Mouse (Mus musculus) kidney, adult 2 months (tissue): ENCODE results near the gene Slc22a14. TPM values are rescaled to one million over a fixed set of nuclear protein-coding genes. Genes with fewer than 3 reads are reported as not detected.
"Not testable (repeated sequence)": the region's sequence is repeated elsewhere in the genome, so short reads cannot be mapped to it uniquely, and the experiment has no call there.

Experiments
- DNase-seq: peaks from one replicate; pipeline ENCODE4 v3.0.0; 2021
- H3K27ac ChIP-seq: fragments of 200-500 bp; 2 replicates; pipeline ENCODE4 v1.5.1; 2012; ENCODE audit warnings: low read depth, low read length, control low read depth, inconsistent platforms; ENCODE audit not compliant: insufficient read depth
- H3K27me3 ChIP-seq: fragments of 200-500 bp; replicated peaks from 2 replicates; pipeline ENCODE4 v1.6.1; 2012; ENCODE audit warnings: mild to moderate bottlenecking, moderate library complexity, low read length, inconsistent platforms; ENCODE audit not compliant: control insufficient read depth, insufficient read depth
- H3K36me3 ChIP-seq: fragments of 200-500 bp; 2 replicates; pipeline ENCODE4 v1.6.1; 2012; ENCODE audit warnings: mild to moderate bottlenecking, moderate library complexity, low read length, inconsistent platforms; ENCODE audit not compliant: control insufficient read depth, insufficient read depth
- H3K4me1 ChIP-seq: fragments of 200-500 bp; 2 replicates; pipeline ENCODE4 v1.6.1; 2011; ENCODE audit warnings: low read length; ENCODE audit not compliant: control insufficient read depth, insufficient read depth
- H3K4me3 ChIP-seq: fragments of 200-500 bp; 2 replicates; pipeline ENCODE4 v1.5.1; 2011; ENCODE audit warnings: mild to moderate bottlenecking, low read depth, low read length, control low read depth; ENCODE audit not compliant: insufficient read depth
- CTCF ChIP-seq: fragments of 200-500 bp; conservative IDR thresholded peaks from 2 replicates; pipeline ENCODE4 v1.5.1; 2011; ENCODE audit warnings: low read depth, mild to moderate bottlenecking, control low read depth, low read length, moderate library complexity, mixed read lengths; ENCODE audit not compliant: insufficient read depth, insufficient read length
- POLR2A ChIP-seq: fragments of 200-500 bp; IDR thresholded peaks from one replicate; pipeline ENCODE4 v1.6.1; 2011; ENCODE audit warnings: low read depth, low read length, control low read depth
- WGBS: fragments of 180-500 bp; shearing (Covaris S2); methylation state at CpG from one replicate; pipeline ENCODE4 v1.1.7; 2018; 5-methylcytosine and 5-hydroxymethylcytosine counted together
- polyA plus RNA-seq: library from polyadenylated mRNA; depleted of rRNA; stranded (reverse); fragments of >200 nt; gene quantifications from 2 replicates; pipeline ENCODE4 v1.2.3, GENCODE M21; 2012

Gene Slc22a14
- polyA plus RNA-seq, 1 experiment, result 1.7 TPM

DNA sequence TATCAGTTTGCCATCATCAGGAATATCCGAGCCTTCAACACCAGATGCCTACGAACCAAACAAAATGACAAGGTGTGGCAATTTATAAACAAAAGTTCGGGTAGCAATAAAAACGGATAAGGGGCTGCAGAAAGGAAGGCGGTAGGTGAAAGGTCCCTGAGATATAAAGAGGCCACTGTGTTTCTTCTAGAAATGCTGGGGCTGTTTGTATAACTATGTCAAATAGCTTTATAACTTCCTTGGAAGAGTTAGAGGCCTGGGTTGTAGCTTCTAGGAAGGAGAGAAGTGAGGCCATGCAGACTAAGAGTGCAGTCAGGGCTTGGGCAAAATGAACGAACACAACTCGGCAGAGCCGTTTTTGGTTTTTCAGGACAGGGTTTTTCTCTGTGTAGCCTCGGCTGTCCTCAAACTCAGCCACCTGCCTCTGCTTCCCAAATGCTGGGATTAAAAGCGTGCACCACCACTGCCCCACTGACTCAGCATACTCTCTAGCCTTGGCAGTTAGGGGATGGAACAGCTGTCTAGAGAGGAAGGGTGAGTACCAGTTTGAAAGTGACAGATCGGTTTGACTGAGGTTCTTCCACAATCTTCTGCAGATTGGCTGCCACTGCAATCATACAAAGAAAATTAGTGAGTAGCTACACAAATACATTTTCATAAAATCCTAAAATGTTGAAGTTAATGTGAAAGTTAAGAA, 124.0 kb downstream of the Slc22a14 start:
- TF ChIP-seq POLR2A (no peak), CTCF (no peak)
- no peak for DNase-seq
- Histone ChIP-seq H3K4me3 (no peak overlapping the region), H3K27me3 (no peaks in the 10 kb centered on the region), H3K36me3 (peaks cover 6% of the 10 kb centered on the region; the same call in 1 of the 2 replicates), H3K4me1 (peaks cover 18% of the 10 kb centered on the region), H3K27ac (no peak overlapping the region)
- WGBS, result 77% methylated on average over 11 of the region's 11 CpGs

DNA sequence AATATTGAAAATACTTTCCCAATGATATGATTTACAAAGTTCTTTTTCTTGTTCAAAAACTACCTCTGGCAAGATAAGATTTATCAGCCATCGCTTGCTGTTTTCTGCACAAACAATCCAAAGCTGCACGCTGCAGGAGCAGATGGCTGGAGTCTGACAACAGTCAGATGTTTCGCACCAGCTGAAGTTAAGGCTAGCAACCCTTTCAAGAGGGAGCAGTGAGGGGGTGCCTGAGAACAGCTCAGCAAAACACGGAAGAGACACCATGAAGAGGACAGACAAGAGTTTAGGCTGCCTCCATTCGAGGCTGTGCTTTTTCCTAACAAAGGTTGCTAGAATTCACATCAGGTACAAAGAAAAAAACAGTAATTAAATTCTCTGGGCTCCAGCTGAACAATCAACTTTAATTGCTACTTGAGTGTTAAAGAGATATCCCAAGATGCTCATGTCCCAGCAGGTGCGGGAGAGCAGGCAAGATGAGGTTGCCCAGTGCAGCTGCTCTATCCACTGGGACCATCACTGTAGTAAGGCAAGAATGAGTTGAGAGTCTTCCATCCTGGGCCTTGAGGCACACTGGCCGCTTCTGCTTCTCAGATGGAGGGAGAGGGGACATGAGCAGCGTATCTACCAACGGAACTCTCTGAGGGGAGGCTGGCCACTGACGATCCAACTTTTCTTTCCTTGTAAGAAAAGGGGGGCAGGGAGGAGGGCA, 124.9 kb downstream of the Slc22a14 start:
- TF ChIP-seq CTCF, result no peak
- TF ChIP-seq POLR2A, result no peak
- Histone ChIP-seq H3K27me3 (no peaks in the 10 kb centered on the region), H3K36me3 (peaks cover 6% of the 10 kb centered on the region; the same call in 1 of the 2 replicates), H3K4me1 (peaks cover 18% of the 10 kb centered on the region), H3K27ac (peak overlapping the region; percentile 63), H3K4me3 (no peak overlapping the region)
- 85% methylated on average over 10 of the region's 10 CpGs for WGBS
- DNase-seq, result no peak

DNA sequence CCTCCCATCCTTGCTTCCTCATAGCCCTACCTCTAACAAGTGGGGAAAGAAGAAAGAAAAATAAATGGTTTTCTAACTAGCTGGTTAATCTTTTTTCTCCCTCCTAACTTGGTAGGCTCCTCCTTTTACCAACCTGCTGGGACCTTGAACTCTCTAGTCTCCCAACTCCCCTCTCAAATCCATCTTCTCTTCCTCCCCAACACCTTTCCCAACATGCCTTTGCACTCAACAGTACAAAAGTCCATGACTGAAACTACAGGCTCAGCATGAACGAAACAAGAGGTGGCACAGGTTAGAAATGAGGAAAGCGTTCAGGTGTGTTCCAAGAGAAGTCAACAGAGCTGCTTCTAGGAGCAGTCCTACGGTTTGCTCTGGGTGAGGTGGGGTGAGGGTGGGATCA, 126.1 kb downstream of the Slc22a14 start:
- WGBS, result 66% methylated on average over 3 of the region's 3 CpGs
- TF ChIP-seq POLR2A (no peak), CTCF (no peak)

DNA sequence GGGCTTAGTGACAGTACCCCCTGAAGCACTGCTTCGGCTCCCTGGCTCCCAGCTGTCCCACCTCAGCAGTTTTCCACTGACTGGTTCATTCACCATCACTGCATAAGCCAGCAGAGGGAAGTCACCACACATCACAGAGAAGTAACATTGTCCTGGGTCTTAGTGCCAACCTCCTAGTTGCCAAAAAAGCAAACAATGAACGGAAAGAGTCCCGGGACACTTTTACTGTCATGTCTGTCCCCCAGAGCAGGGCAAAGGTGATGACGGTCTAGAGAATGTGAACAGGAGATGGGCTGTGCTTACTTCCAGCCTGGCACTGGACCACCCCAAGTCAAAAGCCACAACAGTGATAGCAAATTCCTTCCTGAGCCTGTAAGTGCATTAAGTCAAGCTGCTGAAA, 126.6 kb downstream of the Slc22a14 start:
- TF ChIP-seq POLR2A (no peak), CTCF (no peak)
- DNase-seq, result peak; percentile 55
- peak overlapping the region; percentile 70 for H3K27ac ChIP-seq
- H3K4me3 ChIP-seq, result no peak overlapping the region
- peaks cover 6% of the 10 kb centered on the region; the same call in 1 of the 2 replicates for H3K36me3 ChIP-seq
- peaks cover 18% of the 10 kb centered on the region for H3K4me1 ChIP-seq
- 52% methylated on average over 4 of the region's 4 CpGs for WGBS
- no peaks in the 10 kb centered on the region for H3K27me3 ChIP-seq

More for the DNA sequence above, 126.1 kb downstream of the Slc22a14 start:
- Histone ChIP-seq H3K27ac (peak overlapping the region; percentile 99), H3K27me3 (no peaks in the 10 kb centered on the region), H3K36me3 (peaks cover 6% of the 10 kb centered on the region; the same call in 1 of the 2 replicates), H3K4me1 (peaks cover 18% of the 10 kb centered on the region), H3K4me3 (no peak overlapping the region; the same call in 1 of the 2 replicates)
- DNase-seq, result peak; percentile 86

DNA sequence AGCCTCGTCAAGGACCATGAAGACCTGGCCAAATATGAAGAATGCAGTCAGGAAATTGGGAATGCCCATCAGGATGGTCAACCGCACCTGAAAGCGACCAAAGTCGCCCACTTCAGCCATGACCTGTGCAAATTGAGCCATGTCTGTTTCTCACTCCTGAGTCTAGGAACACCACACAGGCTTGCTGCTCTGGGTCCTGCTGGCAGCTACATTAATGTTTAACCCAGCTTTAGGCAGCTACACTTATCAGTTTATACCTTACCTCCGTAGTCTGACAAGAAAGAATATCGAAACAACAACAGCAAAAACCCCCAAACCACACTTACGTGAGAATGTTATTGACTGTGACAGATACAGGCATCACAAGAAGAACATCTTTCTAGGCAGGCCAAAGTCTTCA, 133.8 kb downstream of the Slc22a14 start:
- H3K36me3 ChIP-seq, result no peaks in the 10 kb centered on the region
- no peak for DNase-seq
- H3K27ac ChIP-seq, result no peak overlapping the region
- no peaks in the 10 kb centered on the region for H3K27me3 ChIP-seq
- TF ChIP-seq CTCF (no peak), POLR2A (no peak)
- 0 out of 2 replicates have a peak, but pooled peaks cover 4% of the 10 kb centered on the region for H3K4me1 ChIP-seq
- no peak overlapping the region for H3K4me3 ChIP-seq
- 64% methylated on average over 7 of the region's 7 CpGs for WGBS

DNA sequence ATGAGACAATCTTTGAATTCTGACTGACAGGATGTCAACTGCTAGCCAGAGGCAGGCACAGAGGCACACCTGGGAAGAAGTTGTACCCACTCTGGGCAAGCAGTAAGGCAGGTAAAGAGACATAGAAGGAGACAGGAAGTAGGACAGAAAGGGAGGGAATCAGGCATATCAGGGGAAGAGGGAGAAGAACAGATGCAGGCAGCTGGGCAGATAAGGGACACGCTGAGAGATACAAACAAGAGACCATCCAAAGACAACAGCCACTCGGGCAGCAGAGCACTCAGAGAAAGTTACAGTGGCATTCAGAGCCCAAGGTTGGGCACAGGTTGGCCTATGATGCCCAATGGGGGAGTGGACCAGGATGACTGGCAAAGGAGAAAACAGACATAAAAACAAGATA, 134.5 kb downstream of the Slc22a14 start:
- no peak for DNase-seq
- no peak overlapping the region for H3K27ac ChIP-seq
- H3K4me1 ChIP-seq, result 0 out of 2 replicates have a peak, but pooled peaks cover 4% of the 10 kb centered on the region
- TF ChIP-seq POLR2A (no peak), CTCF (no peak)
- H3K4me3 ChIP-seq, result no peak overlapping the region
- no peaks in the 10 kb centered on the region for H3K27me3 ChIP-seq
- 92% methylated on average over 2 of the region's 2 CpGs for WGBS
- H3K36me3 ChIP-seq, result no peaks in the 10 kb centered on the region

DNA sequence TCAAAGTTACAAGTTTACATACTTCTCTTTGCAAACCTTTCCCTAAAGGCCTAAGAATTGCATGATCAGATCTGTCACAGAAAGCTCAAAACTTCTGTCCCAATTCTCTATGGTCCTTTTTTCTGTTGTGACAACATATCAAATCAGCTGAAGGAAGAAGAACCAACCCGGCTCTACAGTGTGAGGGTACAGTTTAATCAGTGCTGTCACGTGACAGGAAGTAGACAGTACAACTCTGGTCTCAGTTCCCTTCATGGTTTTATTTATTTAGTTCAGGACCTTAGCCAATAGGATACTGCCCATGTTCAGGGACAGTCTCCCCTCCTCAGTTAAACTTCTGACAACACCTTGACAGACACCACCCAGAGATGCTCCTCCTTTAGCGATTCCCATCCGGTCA, 145.1 kb downstream of the Slc22a14 start:
- no peak for DNase-seq
- no peaks in the 10 kb centered on the region for H3K27me3 ChIP-seq
- WGBS, result 76% methylated on average over 4 of the region's 4 CpGs
- H3K27ac ChIP-seq, result no peak overlapping the region
- no peak overlapping the region for H3K4me3 ChIP-seq
- H3K36me3 ChIP-seq, result no peaks in the 10 kb centered on the region
- no peak for TF ChIP-seq POLR2A
- no peak for TF ChIP-seq CTCF
- peaks cover 3% of the 10 kb centered on the region; the same call in 1 of the 2 replicates for H3K4me1 ChIP-seq

DNA sequence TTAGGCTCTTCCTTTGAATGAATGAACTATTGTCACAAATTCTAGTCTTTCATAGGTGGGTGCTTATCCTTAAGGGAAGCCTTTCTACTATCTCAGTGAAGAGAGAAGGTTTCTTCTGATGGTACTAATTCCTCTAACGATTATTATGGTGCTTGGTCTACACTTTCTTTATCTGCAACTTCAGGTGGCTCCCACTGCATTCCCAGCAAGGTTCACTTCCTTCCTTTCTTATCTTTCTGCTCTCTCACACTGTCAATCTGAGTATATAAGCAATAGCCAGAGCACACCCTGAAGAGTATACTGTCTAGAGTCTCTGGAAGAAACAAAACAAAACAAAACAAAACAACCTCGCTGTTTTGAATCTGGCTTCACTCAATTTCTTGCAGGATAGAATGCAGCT, 145.7 kb downstream of the Slc22a14 start:
- TF ChIP-seq POLR2A (no peak), CTCF (no peak)
- H3K4me1 ChIP-seq, result peaks cover 3% of the 10 kb centered on the region; the same call in 1 of the 2 replicates
- 76% methylated on average over 2 of the region's 2 CpGs for WGBS
- H3K36me3 ChIP-seq, result no peaks in the 10 kb centered on the region
- H3K27ac ChIP-seq, result no peak overlapping the region
- H3K4me3 ChIP-seq, result no peak overlapping the region
- no peak for DNase-seq
- no peaks in the 10 kb centered on the region for H3K27me3 ChIP-seq

DNA sequence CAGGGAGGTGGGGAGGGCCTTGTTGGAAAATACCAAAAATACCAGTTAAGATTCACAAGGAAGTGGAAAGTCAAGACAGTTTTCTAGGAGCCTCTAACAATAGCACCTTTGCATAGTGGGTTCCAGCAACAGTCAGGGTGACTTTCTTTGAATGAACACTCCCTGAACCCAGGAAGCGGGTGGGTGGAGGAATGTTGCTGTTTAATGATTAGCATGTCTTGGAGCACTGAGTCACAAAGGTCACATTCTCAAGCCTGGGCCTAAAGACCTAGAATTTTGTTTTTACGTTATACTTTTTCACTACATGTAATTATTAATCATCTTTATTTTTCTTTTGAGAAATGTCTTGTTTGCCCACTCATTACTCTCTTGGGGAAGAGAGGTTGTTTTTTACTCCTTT, 150.0 kb downstream of the Slc22a14 start:
- 31% methylated on average over 2 of the region's 2 CpGs for WGBS
- not testable (repeated sequence) for H3K36me3 ChIP-seq, H3K27me3 ChIP-seq, H3K4me3 ChIP-seq, H3K4me1 ChIP-seq
- DNase-seq, result peak; percentile 89
- peak overlapping the region; percentile 86 for H3K27ac ChIP-seq
